Mouse (Mus musculus): ENCODE measurements around the gene Ankrd28. TPM values are rescaled to one million over a fixed set of nuclear protein-coding genes. Genes with fewer than 3 reads are reported as not detected.

Gene Ankrd28
- polyA plus RNA-seq, 1 experiment from 2014 or later = 7.9 TPM

DNA sequence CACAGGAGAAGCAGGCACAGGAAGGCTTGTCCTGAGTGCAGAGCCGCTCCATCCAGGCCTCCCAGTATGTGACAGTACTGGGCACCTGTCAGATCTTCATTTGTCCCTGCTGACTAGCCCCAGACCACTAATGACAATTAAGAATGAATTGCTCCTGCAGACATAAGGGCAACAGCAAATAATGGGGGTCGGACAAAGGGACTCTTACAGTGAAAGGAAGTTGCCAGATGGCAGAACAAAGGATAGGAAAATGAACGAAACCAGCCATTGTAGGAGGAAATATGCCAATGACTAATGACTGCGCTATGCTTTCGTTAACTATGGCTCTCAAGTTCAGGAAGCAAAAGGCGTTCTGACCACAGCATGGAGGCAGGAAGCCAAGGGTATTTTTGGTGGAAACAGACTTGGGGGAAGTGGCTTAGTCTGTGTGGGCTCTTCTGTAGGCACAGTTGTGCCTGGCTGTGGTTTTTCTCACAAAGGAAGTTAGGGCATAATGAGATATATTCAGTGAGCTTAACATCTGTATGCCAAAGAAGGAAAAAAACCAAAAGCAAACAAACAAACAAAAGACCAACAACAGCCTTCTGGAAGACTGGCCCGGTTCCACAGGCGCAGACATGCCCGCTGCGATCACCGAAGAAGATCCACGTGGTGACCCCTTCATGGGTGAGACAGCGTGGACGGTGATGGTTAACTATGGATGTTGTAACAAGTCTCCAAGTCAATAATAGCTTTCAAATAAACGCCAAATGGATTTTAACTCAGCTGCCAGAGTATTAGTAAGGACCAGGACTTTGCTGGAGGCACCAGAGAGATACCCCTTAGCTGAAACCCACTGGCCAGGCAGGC, 160.6 kb downstream of the Ankrd28 start:
- no peaks in the 10 kb centered on the region for H3K27me3 ChIP-seq (ENCODE audit: control insufficient read depth, insufficient read depth, low read length)
- peaks cover 7% of the 10 kb centered on the region; the same call in 1 of the 2 replicates for H3K36me3 ChIP-seq (ENCODE audit: control insufficient read depth, insufficient read depth, low read length)
- no peak overlapping the region for H3K9ac ChIP-seq (ENCODE audit: low read depth, low read length)
- WGBS (ENCODE audit: insufficient replicate concordance) = 72% methylated on average over 15 of the region's 15 CpGs
- peaks cover 4% of the 10 kb centered on the region; the same call in 1 of the 2 replicates for H3K4me1 ChIP-seq (ENCODE audit: control insufficient read depth, insufficient read depth, low read length)
- no peak overlapping the region for H3K4me2 ChIP-seq
- no peaks in the 10 kb centered on the region for H3K9me3 ChIP-seq (replicated peaks; ENCODE audit: control insufficient read depth, low read length)
- ATAC-seq (replicated peaks; ENCODE audit: insufficient number of reproducible peaks, low FRiP score, low TSS enrichment) = no peak
- H3K4me3 ChIP-seq (ENCODE audit: low read depth, low read length) = no peak overlapping the region
- H3K27ac ChIP-seq (ENCODE audit: low read depth, low read length) = peak overlapping the region; percentile 37

DNA sequence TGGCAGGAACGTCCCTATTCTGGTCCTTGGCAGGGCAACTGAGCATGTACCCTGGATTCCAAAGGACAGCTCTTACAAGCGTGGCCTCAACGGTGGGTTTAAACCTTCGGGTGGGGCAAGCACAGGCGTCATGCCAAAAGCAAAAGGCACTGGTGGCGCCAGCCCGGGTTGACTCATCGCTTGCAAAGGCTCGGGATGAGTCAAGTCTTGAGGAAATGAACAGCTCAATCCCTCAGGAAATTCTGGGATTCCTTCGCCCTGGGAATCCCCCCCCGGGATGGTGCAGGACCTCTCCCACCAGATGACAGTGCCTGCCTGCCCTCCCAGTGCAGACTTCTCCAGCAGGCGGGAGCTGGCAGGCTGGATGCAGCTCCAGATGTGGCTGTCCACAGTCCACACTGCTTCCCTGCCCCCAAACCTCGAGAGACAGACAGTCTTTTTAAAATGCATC, 161.3 kb downstream of the Ankrd28 start:
- no peak overlapping the region for H3K9ac ChIP-seq (ENCODE audit: low read depth, low read length)
- H3K9me3 ChIP-seq (replicated peaks; ENCODE audit: control insufficient read depth, low read length) = no peaks in the 10 kb centered on the region
- H3K4me2 ChIP-seq = no peak overlapping the region
- no peaks in the 10 kb centered on the region for H3K27me3 ChIP-seq (ENCODE audit: control insufficient read depth, insufficient read depth, low read length)
- WGBS (ENCODE audit: insufficient replicate concordance) = 57% methylated on average over 13 of the region's 13 CpGs
- H3K36me3 ChIP-seq (ENCODE audit: control insufficient read depth, insufficient read depth, low read length) = peaks cover 7% of the 10 kb centered on the region; the same call in 1 of the 2 replicates
- no peak overlapping the region for H3K4me3 ChIP-seq (ENCODE audit: low read depth, low read length)
- peak overlapping the region; percentile 37 for H3K27ac ChIP-seq (ENCODE audit: low read depth, low read length)
- H3K4me1 ChIP-seq (ENCODE audit: control insufficient read depth, insufficient read depth, low read length) = peaks cover 4% of the 10 kb centered on the region; the same call in 1 of the 2 replicates
- ATAC-seq (replicated peaks; ENCODE audit: insufficient number of reproducible peaks, low FRiP score, low TSS enrichment) = peak; percentile 52; the same call in 1 of the 2 replicates

DNA sequence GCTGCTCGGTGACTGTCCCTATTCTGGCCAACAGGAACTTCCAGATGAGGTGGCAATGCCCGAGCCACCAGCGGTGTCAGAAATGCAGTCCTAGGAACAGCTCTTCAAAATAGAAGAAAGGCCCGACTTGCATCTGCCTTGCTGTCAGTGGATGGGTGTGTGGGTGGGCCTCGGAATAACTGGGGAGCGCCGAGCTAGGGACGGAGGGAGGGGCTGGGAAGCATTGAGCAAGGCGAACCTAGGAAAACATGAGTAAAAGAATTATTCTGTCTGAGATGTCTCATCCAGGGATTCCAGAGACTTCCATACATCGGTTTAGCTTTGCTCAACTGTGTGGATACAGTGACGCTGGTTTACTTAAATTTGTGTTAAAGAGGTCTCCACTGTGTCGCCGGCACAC, 162.1 kb downstream of the Ankrd28 start:
- H3K27me3 ChIP-seq (ENCODE audit: control insufficient read depth, insufficient read depth, low read length) = no peaks in the 10 kb centered on the region
- no peak overlapping the region for H3K27ac ChIP-seq (ENCODE audit: low read depth, low read length)
- ATAC-seq (replicated peaks; ENCODE audit: insufficient number of reproducible peaks, low FRiP score, low TSS enrichment) = no peak
- no peaks in the 10 kb centered on the region for H3K9me3 ChIP-seq (replicated peaks; ENCODE audit: control insufficient read depth, low read length)
- H3K4me3 ChIP-seq (ENCODE audit: low read depth, low read length) = no peak overlapping the region
- peaks cover 5% of the 10 kb centered on the region for H3K4me1 ChIP-seq (ENCODE audit: control insufficient read depth, insufficient read depth, low read length)
- H3K36me3 ChIP-seq (ENCODE audit: control insufficient read depth, insufficient read depth, low read length) = peaks cover 7% of the 10 kb centered on the region; the same call in 1 of the 2 replicates
- WGBS (ENCODE audit: insufficient replicate concordance) = 83% methylated on average over 13 of the region's 13 CpGs
- H3K9ac ChIP-seq (ENCODE audit: low read depth, low read length) = no peak overlapping the region
- no peak overlapping the region for H3K4me2 ChIP-seq

DNA sequence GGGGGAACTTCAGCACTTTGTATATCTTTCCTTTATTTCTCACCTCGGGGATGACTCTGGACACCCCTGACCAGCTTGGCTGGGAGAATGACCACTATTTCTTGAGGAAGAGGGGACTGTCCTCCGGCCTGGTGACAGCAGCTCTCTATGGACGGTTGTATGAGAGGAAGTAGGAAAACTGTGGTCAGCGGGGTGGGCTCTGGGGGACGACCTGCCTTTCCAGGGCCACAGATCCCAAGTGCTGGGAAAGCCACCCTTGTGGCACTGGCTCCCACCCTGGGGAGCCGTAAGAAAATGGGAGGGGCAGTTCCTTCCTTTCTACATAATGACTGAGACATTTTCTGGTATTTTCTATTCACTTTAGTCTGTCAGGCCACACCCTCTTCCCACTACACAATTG, 162.7 kb downstream of the Ankrd28 start:
- 78% methylated on average over 6 of the region's 6 CpGs for WGBS (ENCODE audit: insufficient replicate concordance)
- no peak overlapping the region for H3K4me3 ChIP-seq (ENCODE audit: low read depth, low read length)
- H3K36me3 ChIP-seq (ENCODE audit: control insufficient read depth, insufficient read depth, low read length) = peaks cover 7% of the 10 kb centered on the region; the same call in 1 of the 2 replicates
- ATAC-seq (replicated peaks; ENCODE audit: insufficient number of reproducible peaks, low FRiP score, low TSS enrichment) = no peak
- no peaks in the 10 kb centered on the region for H3K27me3 ChIP-seq (ENCODE audit: control insufficient read depth, insufficient read depth, low read length)
- H3K27ac ChIP-seq (ENCODE audit: low read depth, low read length) = no peak overlapping the region
- no peak overlapping the region for H3K9ac ChIP-seq (ENCODE audit: low read depth, low read length)
- peaks cover 11% of the 10 kb centered on the region for H3K4me1 ChIP-seq (ENCODE audit: control insufficient read depth, insufficient read depth, low read length)
- H3K4me2 ChIP-seq = no peak overlapping the region
- no peaks in the 10 kb centered on the region for H3K9me3 ChIP-seq (replicated peaks; ENCODE audit: control insufficient read depth, low read length)

DNA sequence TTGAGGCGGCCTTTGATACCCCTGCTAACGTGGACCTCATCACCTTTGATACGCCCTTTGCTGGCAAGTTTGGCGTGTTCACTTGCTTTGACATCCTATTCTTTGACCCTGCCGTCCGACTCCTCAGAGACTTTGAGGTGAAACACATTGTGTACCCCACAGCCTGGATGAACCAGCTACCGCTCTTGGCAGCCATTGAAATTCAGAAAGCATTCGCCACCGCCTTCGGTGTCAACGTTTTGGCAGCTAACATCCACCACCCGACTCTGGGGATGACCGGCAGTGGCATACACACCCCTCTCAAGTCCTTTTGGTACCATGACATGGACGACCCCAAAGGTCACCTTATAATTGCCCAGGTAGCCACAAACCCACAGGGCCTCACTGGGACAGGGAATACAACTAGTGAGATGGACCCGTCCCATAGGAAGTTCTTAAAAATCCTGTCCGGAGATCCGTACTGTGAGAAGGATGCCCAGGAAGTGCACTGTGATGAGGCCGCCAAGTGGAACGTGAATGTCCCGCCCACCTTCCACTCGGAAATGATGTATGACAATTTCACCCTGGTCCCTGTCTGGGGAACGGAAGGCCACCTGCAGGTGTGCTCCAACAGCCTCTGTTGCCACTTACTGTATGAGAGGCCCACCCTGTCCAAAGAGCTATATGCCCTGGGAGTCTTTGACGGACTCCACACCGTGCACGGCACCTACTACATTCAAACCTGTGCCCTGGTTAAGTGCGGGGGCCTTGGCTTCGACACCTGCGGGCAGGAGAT, 163.3 kb downstream of the Ankrd28 start:
- no peak overlapping the region for H3K4me3 ChIP-seq (ENCODE audit: low read depth, low read length)
- H3K9ac ChIP-seq (ENCODE audit: low read depth, low read length) = no peak overlapping the region
- no peaks in the 10 kb centered on the region for H3K27me3 ChIP-seq (ENCODE audit: control insufficient read depth, insufficient read depth, low read length)
- no peak for ATAC-seq (replicated peaks; ENCODE audit: insufficient number of reproducible peaks, low FRiP score, low TSS enrichment)
- H3K4me2 ChIP-seq = no peak overlapping the region
- WGBS (ENCODE audit: insufficient replicate concordance) = 91% methylated on average over 28 of the region's 28 CpGs
- H3K4me1 ChIP-seq (ENCODE audit: control insufficient read depth, insufficient read depth, low read length) = peaks cover 17% of the 10 kb centered on the region
- H3K36me3 ChIP-seq (ENCODE audit: control insufficient read depth, insufficient read depth, low read length) = peaks cover 7% of the 10 kb centered on the region; the same call in 1 of the 2 replicates
- H3K9me3 ChIP-seq (replicated peaks; ENCODE audit: control insufficient read depth, low read length) = no peaks in the 10 kb centered on the region
- no peak overlapping the region for H3K27ac ChIP-seq (ENCODE audit: low read depth, low read length)

DNA sequence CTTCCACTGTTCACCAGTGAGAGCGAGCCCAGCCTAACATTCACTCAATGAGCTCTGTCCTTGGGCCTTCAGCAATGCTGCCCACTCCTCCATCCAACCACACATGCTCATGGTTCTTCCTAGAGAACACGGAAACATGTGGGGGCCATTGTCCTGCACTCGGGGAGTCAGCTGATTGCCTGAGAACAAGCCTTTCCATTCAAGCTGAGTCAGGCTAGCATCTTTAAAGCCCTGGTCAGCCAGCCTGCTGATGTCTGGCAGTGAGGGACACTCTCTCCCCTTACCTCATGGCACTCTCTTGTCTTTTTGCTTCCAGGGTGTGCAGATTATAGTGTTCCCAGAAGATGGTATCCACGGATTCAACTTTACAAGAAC, 164.9 kb downstream of the Ankrd28 start:
- Histone ChIP-seq H3K27me3 (ENCODE audit: control insufficient read depth, insufficient read depth, low read length) (no peaks in the 10 kb centered on the region), H3K4me3 (ENCODE audit: low read depth, low read length) (no peak overlapping the region), H3K36me3 (ENCODE audit: control insufficient read depth, insufficient read depth, low read length) (peaks cover 7% of the 10 kb centered on the region; the same call in 1 of the 2 replicates), H3K9ac (ENCODE audit: low read depth, low read length) (no peak overlapping the region), H3K4me2 (no peak overlapping the region), H3K27ac (ENCODE audit: low read depth, low read length) (no peak overlapping the region), H3K4me1 (ENCODE audit: control insufficient read depth, insufficient read depth, low read length) (peaks cover 23% of the 10 kb centered on the region), H3K9me3 (replicated peaks; ENCODE audit: control insufficient read depth, low read length) (no peaks in the 10 kb centered on the region)
- ATAC-seq (replicated peaks; ENCODE audit: insufficient number of reproducible peaks, low FRiP score, low TSS enrichment) = no peak
- WGBS (ENCODE audit: insufficient replicate concordance) = 71% methylated on average over 4 of the region's 4 CpGs

DNA sequence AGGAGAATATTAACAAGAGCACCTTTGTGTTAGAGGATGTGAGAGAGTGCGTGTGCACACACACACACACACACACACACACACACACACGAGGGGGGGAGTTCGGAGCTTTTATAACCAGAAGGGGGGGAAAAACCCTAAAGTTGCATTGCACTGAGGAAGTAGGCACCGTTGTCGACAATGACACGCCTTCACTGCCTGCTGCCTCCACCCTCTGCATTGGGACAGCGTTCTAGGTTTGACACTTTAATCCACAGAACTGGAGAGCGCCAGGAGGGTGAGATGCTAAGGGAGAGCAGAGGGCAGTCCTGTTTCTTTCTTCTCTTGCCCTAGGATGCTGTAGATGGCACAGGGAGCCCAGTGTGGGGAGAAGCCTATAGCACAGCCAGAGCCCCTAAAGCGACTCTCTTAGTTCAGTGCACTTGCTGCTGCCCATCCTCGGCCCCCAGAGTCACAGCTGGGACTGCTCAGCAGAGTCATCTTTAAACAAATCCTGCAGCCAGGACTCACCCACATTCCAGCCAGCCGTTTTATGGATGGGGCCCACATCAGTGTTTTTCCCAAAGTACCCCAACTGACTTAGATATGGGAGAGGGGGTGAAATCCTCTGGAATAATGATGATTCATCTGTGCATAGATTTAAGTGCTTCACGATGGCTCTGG, 165.4 kb downstream of the Ankrd28 start:
- H3K27me3 ChIP-seq (ENCODE audit: control insufficient read depth, insufficient read depth, low read length) = no peaks in the 10 kb centered on the region
- H3K9ac ChIP-seq (ENCODE audit: low read depth, low read length) = no peak overlapping the region
- no peak overlapping the region for H3K4me2 ChIP-seq
- H3K9me3 ChIP-seq (replicated peaks; ENCODE audit: control insufficient read depth, low read length) = no peaks in the 10 kb centered on the region
- H3K4me3 ChIP-seq (ENCODE audit: low read depth, low read length) = no peak overlapping the region
- 63% methylated on average over 12 of the region's 12 CpGs for WGBS (ENCODE audit: insufficient replicate concordance)
- H3K36me3 ChIP-seq (ENCODE audit: control insufficient read depth, insufficient read depth, low read length) = peaks cover 7% of the 10 kb centered on the region; the same call in 1 of the 2 replicates
- peaks cover 26% of the 10 kb centered on the region for H3K4me1 ChIP-seq (ENCODE audit: control insufficient read depth, insufficient read depth, low read length)
- no peak overlapping the region for H3K27ac ChIP-seq (ENCODE audit: low read depth, low read length)
- ATAC-seq (replicated peaks; ENCODE audit: insufficient number of reproducible peaks, low FRiP score, low TSS enrichment) = no peak
